Mouse (Mus musculus): ENCODE results near the gene Ppp1r13l. TPM values are rescaled to one million over a fixed set of nuclear protein-coding genes. Genes with fewer than 3 reads are reported as not detected.

Gene Ppp1r13l
- polyA plus RNA-seq, 1 experiment from 2014 or later = 0.47 TPM

GRCm38 (mm10) chr7:19341250-19341649, 18.3 kb upstream of the Ppp1r13l start:
- Histone ChIP-seq H3K4me1 (ENCODE audit: insufficient read depth) (peaks cover 30% of the 10 kb centered on the region), H3K27ac (ENCODE audit: low read depth) (no peak overlapping the region), H3K27me3 (ENCODE audit: insufficient read depth, low read length) (peaks cover 23% of the 10 kb centered on the region), H3K36me3 (replicated peaks; ENCODE audit: insufficient read depth, low read length) (no peaks in the 10 kb centered on the region), H3K9me3 (ENCODE audit: low read length) (no peaks in the 10 kb centered on the region), H3K9ac (replicated peaks) (no peak overlapping the region), H3K4me3 (ENCODE audit: low read depth, low read length) (no peak overlapping the region), H3K4me2 (ENCODE audit: low read depth, low read length) (no peak overlapping the region)
- TF ChIP-seq CTCF (IDR thresholded peaks at IDR 0.05; ENCODE audit: low read depth) = no peak
- TF ChIP-seq EP300 (IDR thresholded peaks at IDR 0.05; ENCODE audit: low read depth) = no peak
- no peak for DNase-seq
- no peak for ATAC-seq
- WGBS (ENCODE audit: insufficient replicate concordance) = 23% methylated on average over 10 of the region's 10 CpGs

DNA sequence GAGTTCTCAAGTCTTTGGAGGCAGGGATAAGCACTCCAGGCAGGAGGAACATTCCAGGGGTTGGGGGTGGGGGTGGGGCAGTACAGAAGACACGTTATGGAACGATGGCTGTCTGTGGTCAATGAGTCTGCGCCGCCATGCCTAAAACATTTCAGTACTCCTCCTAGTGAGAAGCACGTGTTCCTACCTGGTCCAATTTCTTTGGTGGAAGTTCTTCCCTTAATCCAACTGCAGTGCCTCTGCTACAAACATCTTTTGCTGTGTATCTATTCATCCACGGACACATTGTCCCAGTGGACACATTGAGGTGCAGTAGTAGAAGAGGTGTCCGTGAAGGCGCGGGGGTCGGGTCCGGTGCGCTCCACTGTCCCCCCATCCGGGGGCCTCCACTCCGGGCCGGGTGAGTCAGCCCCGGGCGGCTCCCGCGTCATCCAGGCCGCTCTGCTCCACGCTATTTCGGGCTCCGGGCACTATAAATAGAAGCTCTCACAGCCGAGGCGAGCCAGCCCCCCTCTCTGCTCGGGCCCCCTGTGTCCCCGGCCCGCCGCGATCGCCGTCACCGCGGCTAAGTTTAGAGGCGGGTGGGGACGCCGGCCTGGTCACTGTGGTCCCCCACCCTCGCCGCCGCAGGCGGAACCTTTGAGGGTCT, 17.7 kb upstream of the Ppp1r13l start:
- 2% methylated on average over 41 of the region's 41 CpGs for WGBS (ENCODE audit: insufficient replicate concordance)
- H3K4me2 ChIP-seq (ENCODE audit: low read depth, low read length) = peak overlapping the region; percentile 58
- no peaks in the 10 kb centered on the region for H3K9me3 ChIP-seq (ENCODE audit: low read length)
- peak overlapping the region; percentile 26; the same call in 1 of the 2 replicates for H3K9ac ChIP-seq (replicated peaks)
- no peak for TF ChIP-seq EP300 (IDR thresholded peaks at IDR 0.05; ENCODE audit: low read depth)
- TF ChIP-seq CTCF (IDR thresholded peaks at IDR 0.05; ENCODE audit: low read depth) = no peak
- peaks cover 23% of the 10 kb centered on the region for H3K27me3 ChIP-seq (ENCODE audit: insufficient read depth, low read length)
- no peaks in the 10 kb centered on the region for H3K36me3 ChIP-seq (replicated peaks; ENCODE audit: insufficient read depth, low read length)
- no peak for DNase-seq
- no peak overlapping the region for H3K27ac ChIP-seq (ENCODE audit: low read depth)
- H3K4me3 ChIP-seq (ENCODE audit: low read depth, low read length) = peak overlapping the region; percentile 24; the same call in 1 of the 2 replicates
- H3K4me1 ChIP-seq (ENCODE audit: insufficient read depth) = peaks cover 30% of the 10 kb centered on the region
- ATAC-seq = no peak

DNA sequence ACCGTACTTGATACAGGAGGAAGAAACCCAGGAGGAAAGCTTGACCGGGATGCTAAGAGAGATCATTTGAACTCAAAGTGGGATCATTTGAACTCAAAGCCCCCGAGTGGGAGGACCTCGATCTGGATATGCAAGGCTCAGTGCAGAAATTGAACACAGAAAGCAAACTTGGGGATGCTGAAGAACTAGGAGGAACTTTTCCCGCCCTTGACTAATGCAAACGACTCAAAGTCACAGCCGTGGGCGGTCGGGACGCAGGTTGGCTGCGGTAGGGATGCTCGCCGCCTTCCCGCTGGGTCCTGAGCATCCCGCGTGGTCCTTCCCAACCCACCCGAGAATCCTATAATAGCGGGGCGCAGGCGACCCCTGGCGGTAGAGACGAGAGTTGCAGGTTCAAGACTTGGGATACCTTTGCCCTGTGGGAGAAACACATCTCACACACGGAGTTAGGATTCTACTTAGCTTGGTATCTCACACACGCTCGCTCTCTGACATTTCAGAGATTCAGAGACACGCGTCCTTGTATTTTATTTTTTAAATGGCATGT, 17.0 kb upstream of the Ppp1r13l start:
- DNase-seq (peak; percentile 87), ATAC-seq (no peak)
- no peaks in the 10 kb centered on the region for H3K36me3 ChIP-seq (replicated peaks; ENCODE audit: insufficient read depth, low read length)
- H3K4me1 ChIP-seq (ENCODE audit: insufficient read depth) = peaks cover 30% of the 10 kb centered on the region
- no peak overlapping the region for H3K27ac ChIP-seq (ENCODE audit: low read depth)
- H3K4me3 ChIP-seq (ENCODE audit: low read depth, low read length) = peak overlapping the region; percentile 24
- TF ChIP-seq CTCF (IDR thresholded peaks at IDR 0.05; ENCODE audit: low read depth) = peak; percentile 98
- TF ChIP-seq EP300 (IDR thresholded peaks at IDR 0.05; ENCODE audit: low read depth) = no peak
- peak overlapping the region; percentile 58 for H3K4me2 ChIP-seq (ENCODE audit: low read depth, low read length)
- under 1% methylated on average over 27 of the region's 27 CpGs for WGBS (ENCODE audit: insufficient replicate concordance)
- peaks cover 23% of the 10 kb centered on the region for H3K27me3 ChIP-seq (ENCODE audit: insufficient read depth, low read length)
- H3K9me3 ChIP-seq (ENCODE audit: low read length) = no peaks in the 10 kb centered on the region
- H3K9ac ChIP-seq (replicated peaks) = no peak overlapping the region

DNA sequence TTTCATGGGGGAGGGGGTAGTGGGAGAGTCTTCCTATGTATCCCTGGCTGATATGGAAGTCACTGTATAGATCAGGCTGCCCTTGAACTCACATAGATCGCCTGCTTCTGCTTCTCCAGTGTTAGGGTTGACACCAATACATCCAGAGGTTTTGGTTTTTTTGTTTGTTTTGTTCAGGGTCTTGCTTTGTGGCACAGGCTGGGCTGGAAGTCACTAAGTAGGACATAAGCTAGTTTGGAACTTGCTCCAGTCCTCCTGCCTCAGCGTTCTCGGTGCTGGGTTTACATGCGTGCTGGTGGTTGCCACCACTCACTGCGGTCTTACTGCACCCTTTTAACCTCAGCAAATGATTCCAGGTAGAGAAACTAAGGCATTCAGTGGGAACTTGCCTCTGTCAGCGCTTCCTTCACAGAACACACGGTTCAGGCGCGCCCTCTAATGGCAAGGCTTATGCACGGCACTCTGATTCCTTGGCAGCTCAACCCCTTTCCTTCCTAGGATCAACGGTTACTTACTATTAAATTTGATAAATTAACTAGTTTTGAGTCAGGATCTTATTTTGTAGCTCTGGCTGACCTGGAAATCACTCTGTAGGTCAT, 16.2 kb upstream of the Ppp1r13l start:
- Histone ChIP-seq H3K36me3 (replicated peaks; ENCODE audit: insufficient read depth, low read length) (no peaks in the 10 kb centered on the region), H3K4me2 (ENCODE audit: low read depth, low read length) (peak overlapping the region; percentile 40), H3K4me3 (ENCODE audit: low read depth, low read length) (no peak overlapping the region), H3K27me3 (ENCODE audit: insufficient read depth, low read length) (peaks cover 23% of the 10 kb centered on the region), H3K27ac (ENCODE audit: low read depth) (no peak overlapping the region), H3K9me3 (ENCODE audit: low read length) (no peaks in the 10 kb centered on the region), H3K9ac (replicated peaks) (no peak overlapping the region), H3K4me1 (ENCODE audit: insufficient read depth) (peaks cover 30% of the 10 kb centered on the region)
- DNase-seq = peak; percentile 85
- TF ChIP-seq CTCF (IDR thresholded peaks at IDR 0.05; ENCODE audit: low read depth) (peak; percentile 96), EP300 (IDR thresholded peaks at IDR 0.05; ENCODE audit: low read depth) (no peak)
- WGBS (ENCODE audit: insufficient replicate concordance) = under 1% methylated on average over 11 of the region's 11 CpGs
- no peak for ATAC-seq

GRCm38 (mm10) chr7:19344237-19344847, 15.2 kb upstream of the Ppp1r13l start, which contains the start of gene Ercc1:
Gene Ercc1 (plus strand): TSS chr7:19344778.
- peak within 1 kb of the TSS; percentile 56; the same call in 1 of the 2 replicates for H3K27ac ChIP-seq (ENCODE audit: low read depth)
- WGBS (ENCODE audit: insufficient replicate concordance) = 17% methylated on average over 12 of the region's 12 CpGs
- no peak for TF ChIP-seq CTCF (IDR thresholded peaks at IDR 0.05; ENCODE audit: low read depth)
- peak within 1 kb of the TSS; percentile 75 for H3K4me2 ChIP-seq (ENCODE audit: low read depth, low read length)
- H3K4me3 ChIP-seq (ENCODE audit: low read depth, low read length) = peak within 1 kb of the TSS; percentile 63
- 0 out of 2 replicates have a peak, but pooled peaks cover 1% of the 10 kb centered on the region for H3K36me3 ChIP-seq (replicated peaks; ENCODE audit: insufficient read depth, low read length)
- no peaks in the 10 kb centered on the region for H3K9me3 ChIP-seq (ENCODE audit: low read length)
- ATAC-seq (no peak), DNase-seq (no peak)
- H3K27me3 ChIP-seq (ENCODE audit: insufficient read depth, low read length) = peaks cover 23% of the 10 kb centered on the region
- peaks cover 30% of the 10 kb centered on the region for H3K4me1 ChIP-seq (ENCODE audit: insufficient read depth)
- peak within 1 kb of the TSS; percentile 58 for H3K9ac ChIP-seq (replicated peaks)

DNA sequence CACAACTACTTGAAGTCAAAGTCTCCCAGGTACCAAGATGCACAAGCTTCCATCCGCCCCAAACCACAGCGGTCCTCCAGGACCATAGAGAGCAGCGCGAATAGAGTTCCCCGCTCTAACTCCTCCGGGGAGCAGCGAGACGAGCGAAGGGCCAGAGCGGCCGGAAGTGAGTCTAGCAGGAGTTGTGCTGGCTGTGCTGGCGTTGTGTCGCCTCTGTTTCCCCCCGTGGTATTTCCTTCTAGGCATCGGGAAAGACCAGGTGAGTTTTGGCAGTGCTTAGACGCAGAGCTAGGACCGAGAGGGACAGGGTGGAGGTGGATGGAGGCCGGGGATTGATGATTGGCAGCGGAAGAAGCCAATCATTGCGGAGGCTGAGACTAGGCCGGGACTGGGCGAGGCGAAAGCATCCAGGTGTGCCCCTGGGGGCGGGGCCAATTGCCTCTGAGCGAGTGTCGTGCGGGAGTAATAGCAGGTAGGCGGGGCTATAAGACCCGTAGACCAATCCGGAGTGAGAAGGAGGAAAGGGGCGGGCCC, 14.5 kb upstream of the Ppp1r13l start:
- under 1% methylated on average over 31 of the region's 31 CpGs for WGBS (ENCODE audit: insufficient replicate concordance)

More for the DNA sequence above, 14.5 kb upstream of the Ppp1r13l start:
- Histone ChIP-seq H3K27me3 (ENCODE audit: insufficient read depth, low read length) (peaks cover 23% of the 10 kb centered on the region), H3K36me3 (replicated peaks; ENCODE audit: insufficient read depth, low read length) (0 out of 2 replicates have a peak, but pooled peaks cover 4% of the 10 kb centered on the region), H3K9ac (replicated peaks) (peak overlapping the region; percentile 58), H3K27ac (ENCODE audit: low read depth) (peak overlapping the region; percentile 56; the same call in 1 of the 2 replicates), H3K9me3 (ENCODE audit: low read length) (no peaks in the 10 kb centered on the region), H3K4me3 (ENCODE audit: low read depth, low read length) (peak overlapping the region; percentile 63), H3K4me1 (ENCODE audit: insufficient read depth) (peaks cover 30% of the 10 kb centered on the region), H3K4me2 (ENCODE audit: low read depth, low read length) (peak overlapping the region; percentile 75)
- ATAC-seq = peak; percentile 98
- peak; percentile 97 for DNase-seq
- TF ChIP-seq CTCF (IDR thresholded peaks at IDR 0.05; ENCODE audit: low read depth) (no peak), EP300 (IDR thresholded peaks at IDR 0.05; ENCODE audit: low read depth) (no peak; the same call in 1 of the 2 replicates)
